Mouse (Mus musculus): ENCODE measurements around the gene Tprg. TPM values are rescaled to one million over a fixed set of nuclear protein-coding genes. Genes with fewer than 3 reads are reported as not detected.

The Tprg gene
- total RNA-seq (2021) = not detected
- long read RNA-seq, experiment 1 = 0 reads
- long read RNA-seq, experiment 2 = 0 reads

GRCm38 (mm10) chr16:25286517-25286916, at the start of gene Tprg:
Tprg (plus strand) TSS chr16:25286817.
- DNase-seq (ENCODE audit: low spot score in 2 of 2) = no peak

GRCm38 (mm10) chr16:25238274-25239050, 48.2 kb upstream of the Tprg start:
- no peak for DNase-seq (ENCODE audit: low spot score in 2 of 2)

- no peak for DNase-seq (ENCODE audit: low spot score in 2 of 2)
Observed at GRCm38 (mm10) chr16:25248889-25249288, 37.7 kb upstream of the Tprg start.

- no peak for DNase-seq (ENCODE audit: low spot score in 2 of 2)
Observed at GRCm38 (mm10) chr16:25250129-25250749, 36.4 kb upstream of the Tprg start.

GRCm38 (mm10) chr16:25251080-25251479, 35.5 kb upstream of the Tprg start:
- no peak for DNase-seq (ENCODE audit: low spot score in 2 of 2)

GRCm38 (mm10) chr16:25254646-25255045, 32.0 kb upstream of the Tprg start:
- no peak for DNase-seq (ENCODE audit: low spot score in 2 of 2)

- DNase-seq (ENCODE audit: low spot score in 2 of 2) = peak in 1 of 2 experiments; percentile 17
Observed at GRCm38 (mm10) chr16:25255186-25255585, 31.4 kb upstream of the Tprg start.

GRCm38 (mm10) chr16:25255603-25256260, 30.9 kb upstream of the Tprg start:
- peak; percentile 34 to 70 for DNase-seq (ENCODE audit: low spot score in 2 of 2)

- DNase-seq (ENCODE audit: low spot score in 2 of 2) = no peak
Observed at GRCm38 (mm10) chr16:25262306-25262705, 24.3 kb upstream of the Tprg start.

- no peak for DNase-seq (ENCODE audit: low spot score in 2 of 2)
Observed at GRCm38 (mm10) chr16:25262965-25263364, 23.7 kb upstream of the Tprg start.

- peak; percentile 83 to 89 for DNase-seq (ENCODE audit: low spot score in 2 of 2)
Observed at GRCm38 (mm10) chr16:25263520-25264149, 23.0 kb upstream of the Tprg start.

GRCm38 (mm10) chr16:25265177-25265576, 21.4 kb upstream of the Tprg start:
- DNase-seq (ENCODE audit: low spot score in 2 of 2) = peak; percentile 48 to 77

GRCm38 (mm10) chr16:25268276-25268675, 18.3 kb upstream of the Tprg start:
- DNase-seq (ENCODE audit: low spot score in 2 of 2) = no peak

- no peak for DNase-seq (ENCODE audit: low spot score in 2 of 2)
Observed at GRCm38 (mm10) chr16:25282563-25282962, 4.1 kb upstream of the Tprg start.

GRCm38 (mm10) chr16:25293753-25294152, 7.1 kb downstream of the Tprg start:
- DNase-seq (ENCODE audit: low spot score in 2 of 2) = no peak

- no peak for DNase-seq (ENCODE audit: low spot score in 2 of 2)
Observed at GRCm38 (mm10) chr16:25295546-25295945, 8.9 kb downstream of the Tprg start.

GRCm38 (mm10) chr16:25296746-25297145, 10.1 kb downstream of the Tprg start:
- DNase-seq (ENCODE audit: low spot score in 2 of 2) = no peak

- no peak for DNase-seq (ENCODE audit: low spot score in 2 of 2)
Observed at GRCm38 (mm10) chr16:25298204-25298603, 11.6 kb downstream of the Tprg start.

- no peak for DNase-seq (ENCODE audit: low spot score in 2 of 2)
Observed at GRCm38 (mm10) chr16:25302616-25303015, 16.0 kb downstream of the Tprg start.

- DNase-seq (ENCODE audit: low spot score in 2 of 2) = peak; percentile 57 to 70
Observed at GRCm38 (mm10) chr16:25314006-25314405, 27.4 kb downstream of the Tprg start.

- peak in 1 of 2 experiments; percentile 3 for DNase-seq (ENCODE audit: low spot score in 2 of 2)
Observed at GRCm38 (mm10) chr16:25315090-25315489, 28.5 kb downstream of the Tprg start.
